Mouse (Mus musculus) adrenal gland, postnatal 25 days (tissue): Measurements from ENCODE around the gene Tmem259. TPM values are rescaled to one million over a fixed set of nuclear protein-coding genes. Genes with fewer than 3 reads are reported as not detected.

Source experiments
- DNase-seq: peaks from one replicate; pipeline ENCODE4 v3.0.0; 2021; ENCODE audit warnings: mixed read lengths
- total RNA-seq: library from RNA; stranded (reverse); gene quantifications from 2 replicates; pipeline ENCODE4 v1.2.3, GENCODE M21; 2021

Tmem259 gene
- total RNA-seq, 1 experiment from 2014 or later: 159 TPM

- DNase-seq: no peak
Measured at GRCm38 (mm10) chr10:79934794-79935569, 49.1 kb downstream of the Tmem259 start.

DNA sequence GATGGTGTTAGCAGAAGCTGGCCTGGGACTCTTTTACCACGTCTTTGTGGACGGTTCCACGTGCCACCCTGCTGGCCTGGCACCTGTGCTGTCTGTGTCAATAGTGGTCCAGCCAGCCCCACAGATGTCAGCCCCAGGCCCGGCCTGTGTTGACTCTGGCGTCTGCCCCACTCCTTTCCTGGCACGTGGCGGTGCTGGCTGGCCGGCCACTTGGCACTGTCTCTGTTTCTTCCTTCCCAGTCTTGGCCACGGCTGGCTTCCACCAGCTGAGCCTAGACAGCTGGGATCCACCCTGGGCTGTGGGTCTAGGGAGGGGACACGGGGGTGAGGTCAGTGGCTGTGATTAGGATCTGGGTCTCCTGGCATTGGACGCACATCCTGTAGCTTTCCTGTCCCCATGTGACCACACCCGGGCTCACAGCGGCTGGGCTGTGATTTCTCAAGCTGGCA, 49.8 kb downstream of the Tmem259 start:
- DNase-seq: peak; percentile 74

- no peak for DNase-seq
Measured at GRCm38 (mm10) chr10:79933861-79934260, 50.3 kb downstream of the Tmem259 start.

- DNase-seq: no peak
Measured at GRCm38 (mm10) chr10:79933145-79933679, 50.9 kb downstream of the Tmem259 start.

DNA sequence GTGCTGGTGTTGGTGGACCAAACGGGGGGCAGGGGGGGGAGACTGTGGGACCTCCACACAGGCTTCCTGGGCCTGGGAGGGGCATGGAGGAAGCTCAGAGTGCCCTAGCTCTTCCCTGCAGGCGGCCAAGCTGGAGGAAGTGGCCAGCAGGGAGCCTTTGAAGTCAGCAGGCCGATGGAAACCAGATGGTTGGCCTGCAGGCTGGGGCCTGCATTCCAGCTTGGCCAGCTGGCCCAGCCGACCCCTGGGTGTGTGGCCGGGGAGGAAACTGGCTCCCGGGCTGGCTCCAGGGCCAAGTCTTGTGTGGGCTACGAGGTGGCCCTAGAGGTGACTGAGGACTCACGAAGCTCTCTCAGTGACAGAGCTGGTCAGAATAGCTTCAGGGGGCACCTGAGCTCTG, 51.4 kb downstream of the Tmem259 start:
- DNase-seq: peak; percentile 35

- DNase-seq: no peak
Measured at GRCm38 (mm10) chr10:79931797-79932196, 52.3 kb downstream of the Tmem259 start.

DNA sequence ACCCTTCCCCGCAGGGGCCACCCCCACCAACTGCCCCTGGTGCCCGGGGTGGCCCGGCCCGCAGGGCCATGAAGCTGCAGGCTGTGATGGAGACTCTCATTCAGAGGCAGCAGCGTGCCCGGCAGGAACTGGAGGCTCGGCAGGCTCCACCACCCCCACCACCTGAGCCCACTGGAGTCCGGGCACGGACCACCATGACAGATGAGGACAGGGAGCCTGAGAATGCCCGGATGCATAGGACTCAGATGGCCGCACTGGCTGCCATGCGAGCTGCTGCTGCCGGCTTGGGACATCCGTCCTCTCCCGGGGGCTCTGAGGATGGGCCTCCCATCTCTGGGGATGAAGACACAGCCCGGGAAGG, 53.3 kb downstream of the Tmem259 start:
- no peak for DNase-seq

DNA sequence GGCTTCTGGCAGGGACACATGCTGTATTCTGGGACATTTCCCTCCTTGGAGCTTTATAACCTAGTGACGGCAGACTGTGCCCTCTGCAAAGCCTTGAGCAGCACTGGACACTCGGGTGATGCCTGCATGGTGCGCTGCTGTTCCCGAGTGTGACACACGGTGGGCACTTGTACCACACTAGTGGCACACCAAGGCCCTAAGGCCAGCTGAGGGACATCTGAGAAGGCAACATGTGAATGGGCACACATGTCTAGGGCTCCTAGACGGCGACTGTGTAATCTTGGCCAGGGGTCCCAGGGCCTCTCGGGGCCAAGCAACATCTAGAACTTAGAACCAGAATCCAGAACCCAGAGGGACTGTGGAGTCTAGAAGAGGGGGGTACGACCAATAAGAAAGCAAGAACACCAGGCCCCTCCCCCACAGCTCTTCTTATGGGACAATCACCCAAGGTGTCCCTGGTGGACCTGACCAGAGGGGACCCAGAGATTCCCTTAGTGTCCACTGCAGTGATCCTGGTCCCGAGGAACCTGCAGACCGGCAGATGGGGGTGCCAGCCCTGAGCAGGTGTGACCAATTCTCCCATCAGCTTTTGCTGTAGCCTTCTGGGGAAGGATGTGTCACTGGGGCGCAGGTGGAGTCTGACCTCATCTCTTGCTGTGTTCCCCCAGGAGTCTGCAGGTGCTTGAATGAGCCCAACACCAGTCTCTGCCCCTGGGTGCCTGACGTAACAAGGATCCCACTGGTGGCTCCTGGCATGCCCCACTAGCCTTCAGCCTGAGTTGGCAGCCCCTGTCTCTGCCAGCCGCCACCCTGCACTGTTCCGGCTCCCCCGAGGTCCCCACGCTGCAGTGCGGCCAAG, 53.9 kb downstream of the Tmem259 start:
- DNase-seq: no peak

GRCm38 (mm10) chr10:79928907-79929701, 55.0 kb downstream of the Tmem259 start:
- no peak for DNase-seq

DNA sequence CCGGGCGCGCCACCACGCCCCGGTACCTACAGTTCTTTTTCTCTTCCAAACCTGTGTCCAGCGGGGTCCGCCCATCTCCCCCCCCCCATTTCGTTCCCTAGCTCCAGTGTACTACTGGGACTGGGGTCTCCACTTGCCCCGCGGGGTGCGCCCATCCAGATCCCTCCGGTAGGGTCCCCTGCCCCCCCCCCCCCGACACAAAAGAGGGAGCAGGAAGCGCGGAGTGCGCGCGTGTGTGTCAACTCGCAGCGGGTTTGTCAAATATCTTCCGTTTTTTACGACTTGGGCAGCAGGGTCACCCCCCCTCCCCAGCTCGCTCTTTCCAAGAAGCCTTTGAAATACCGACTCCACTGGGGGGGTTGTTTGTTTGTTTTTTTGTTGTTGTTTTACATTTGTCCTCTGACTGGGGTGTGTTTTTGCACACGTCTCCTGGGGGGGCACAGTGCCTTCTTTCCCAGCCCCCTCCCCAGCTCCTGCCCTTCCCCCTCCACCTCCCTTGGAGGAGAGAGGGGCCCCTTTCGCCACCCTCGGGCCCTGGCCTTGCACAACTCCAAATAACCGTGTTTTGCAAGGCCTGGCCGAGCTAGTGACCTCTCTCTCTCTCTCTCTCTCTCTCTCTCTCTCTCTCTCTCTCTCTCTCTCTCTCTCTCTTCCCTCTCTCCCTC, 56.0 kb downstream of the Tmem259 start:
- DNase-seq: peak; percentile 45

- peak; percentile 49 for DNase-seq
Measured at GRCm38 (mm10) chr10:79927324-79928029, 56.7 kb downstream of the Tmem259 start.

DNA sequence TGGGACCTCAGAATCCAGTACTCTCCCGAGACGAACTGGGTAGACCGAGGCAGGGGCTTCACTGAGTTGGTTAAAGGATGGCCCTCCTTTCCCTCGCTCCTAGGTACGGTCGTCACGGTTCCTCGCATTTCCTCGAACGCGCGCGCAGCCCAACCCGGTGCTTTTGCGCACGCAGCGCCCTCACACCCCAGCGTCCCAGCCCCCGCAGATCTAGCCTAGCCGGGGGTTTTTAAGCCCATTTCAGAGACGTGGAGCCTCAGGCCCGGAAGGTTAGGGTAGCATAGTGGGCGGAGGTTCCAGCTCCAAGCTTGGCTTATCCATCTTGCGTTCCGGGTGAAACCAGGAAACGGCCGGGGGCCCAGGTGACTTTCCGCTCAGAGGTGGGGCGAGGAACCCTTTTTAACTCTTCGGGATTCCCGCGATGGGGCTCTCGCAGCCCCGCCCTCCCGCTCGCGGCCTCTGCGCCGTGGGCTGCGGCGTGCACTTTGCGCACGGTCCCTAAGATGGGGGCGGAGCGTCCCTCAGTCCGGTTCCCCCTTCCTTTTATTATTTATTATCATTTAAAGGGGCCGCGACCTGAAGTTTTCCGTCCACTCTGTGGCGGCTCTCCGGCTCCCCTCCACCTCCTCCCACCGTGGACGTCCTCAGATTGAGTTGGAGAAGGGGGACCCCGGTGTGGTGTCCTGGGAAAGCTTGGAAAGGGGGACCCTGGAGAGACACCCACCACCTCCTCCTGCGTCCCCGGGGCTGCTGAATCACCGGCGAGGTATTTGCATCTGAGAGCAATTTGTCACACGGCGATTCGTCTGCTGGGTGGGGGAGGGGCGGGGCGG, 57.4 kb downstream of the Tmem259 start, which contains the start of gene Arid3a:
Gene Arid3a, plus strand, starts transcription at position 553 of the 833 bp plus-strand sequence.
- DNase-seq: peak; percentile 86

GRCm38 (mm10) chr10:79925785-79926490, 58.2 kb downstream of the Tmem259 start:
- DNase-seq: no peak

GRCm38 (mm10) chr10:79924998-79925784, 58.9 kb downstream of the Tmem259 start:
- DNase-seq: peak; percentile 91
